Mouse (Mus musculus) liver, embryonic 14.5 days (tissue): Measurements from ENCODE around the gene Gm27021. TPM values are rescaled to one million over a fixed set of nuclear protein-coding genes. Genes with fewer than 3 reads are reported as not detected.
A peak's percentile ranks its signal among the peaks of the same experiment; 100 is the strongest.

Source experiments
- ATAC-seq: fragments of 200-750 bp; cut with Nextera tagmentation; 2 replicates; pipeline ENCODE4 v1.8.0; 2017; ENCODE audit warnings: moderate number of reproducible peaks, mild to moderate bottlenecking, moderate library complexity; ENCODE audit not compliant: insufficient read depth
- DNase-seq, 3 experiments: peaks; one replicate each; pipeline ENCODE4 v3.0.0-alpha.2; 2012 to 2013; ENCODE audit warnings: low read depth in 3 of 3, low spot score in 3 of 3
- H3K27ac ChIP-seq: fragments of 300-500 bp; sonication (generic); 2 replicates; pipeline ENCODE4 v1.5.1; 2014; ENCODE audit warnings: moderate library complexity, mild to moderate bottlenecking, control low read depth, inconsistent platforms
- H3K27me3 ChIP-seq: fragments of 300-500 bp; sonication (generic); 2 replicates; pipeline ENCODE4 v1.6.1; 2014; ENCODE audit warnings: mild to moderate bottlenecking, low read length, moderate library complexity; ENCODE audit not compliant: control insufficient read depth, insufficient read depth
- H3K36me3 ChIP-seq: fragments of 300-500 bp; sonication (generic); replicated peaks from 2 replicates; pipeline ENCODE4 v1.6.1; 2014; ENCODE audit warnings: low read depth; ENCODE audit not compliant: control insufficient read depth, insufficient read depth
- H3K4me1 ChIP-seq, 2 experiments: fragments of 200-500 bp in 1 of 2; fragments of 300-500 bp in 1 of 2; sonication (generic) in 1 of 2; replicated peaks; 2 replicates each; pipeline ENCODE4 v1.6.1; 2012 to 2014; ENCODE audit warnings: antibody characterized with exemption in 1 of 2, inconsistent platforms in 1 of 2, low read length in 1 of 2; ENCODE audit not compliant: control insufficient read depth in 2 of 2, insufficient read depth in 2 of 2
- H3K4me2 ChIP-seq: fragments of 300-500 bp; sonication (generic); 2 replicates; pipeline ENCODE4 v1.6.1; 2014; ENCODE audit warnings: low read depth, mild to moderate bottlenecking, control low read depth, moderate library complexity
- H3K4me3 ChIP-seq, 2 experiments: fragments of 200-500 bp in 1 of 2; fragments of 300-500 bp in 1 of 2; sonication (generic) in 1 of 2; 2 replicates each; pipeline ENCODE4 v1.5.1; 2012 to 2014; ENCODE audit warnings: low read depth in 2 of 2, low read length in 2 of 2, mild to moderate bottlenecking in 2 of 2, control low read depth in 1 of 2, inconsistent platforms in 1 of 2, moderate library complexity in 1 of 2; ENCODE audit not compliant: insufficient read depth in 1 of 2
- H3K9ac ChIP-seq: fragments of 300-500 bp; sonication (generic); replicated peaks from 2 replicates; pipeline ENCODE4 v1.6.1; 2014; ENCODE audit warnings: mild to moderate bottlenecking, control low read depth, moderate library complexity
- H3K9me3 ChIP-seq: fragments of 300-500 bp; sonication (generic); 2 replicates; pipeline ENCODE4 v1.6.1; 2016; ENCODE audit warnings: low read length, mixed read lengths; ENCODE audit not compliant: control insufficient read depth
- CTCF ChIP-seq: IDR thresholded peaks from 2 replicates; pipeline ENCODE4 v1.5.1; 2016; ENCODE audit warnings: antibody characterized with exemption, low read depth, control low read depth
- EP300 ChIP-seq: IDR thresholded peaks from 2 replicates; pipeline ENCODE4 v1.6.1; 2016; ENCODE audit warnings: antibody characterized with exemption, low read depth
- WGBS: fragments of 180-500 bp; shearing (Covaris S2); extraction: QIAGEN DNeasy Blood & Tissue Kit; methylation state at CpG from one replicate; pipeline ENCODE4 v1.1.7; 2014; ENCODE audit not compliant: insufficient replicate concordance; 5-methylcytosine and 5-hydroxymethylcytosine counted together
- polyA plus RNA-seq, 2 experiments: library from polyadenylated mRNA; depleted of rRNA in 1 of 2; stranded (reverse) in 1 of 2; unstranded in 1 of 2; fragments of >200 nt; fragmentation: Nextera tagmentation in 1 of 2; extraction: Ambion mirVana in 1 of 2; gene quantifications; 2 replicates each; pipeline versions ENCODE4 v1.2.1 to v1.2.3; 2012 to 2014

Gene Gm27021
- polyA plus RNA-seq, 2 experiments: 0.38 TPM; not detected in 1

DNA sequence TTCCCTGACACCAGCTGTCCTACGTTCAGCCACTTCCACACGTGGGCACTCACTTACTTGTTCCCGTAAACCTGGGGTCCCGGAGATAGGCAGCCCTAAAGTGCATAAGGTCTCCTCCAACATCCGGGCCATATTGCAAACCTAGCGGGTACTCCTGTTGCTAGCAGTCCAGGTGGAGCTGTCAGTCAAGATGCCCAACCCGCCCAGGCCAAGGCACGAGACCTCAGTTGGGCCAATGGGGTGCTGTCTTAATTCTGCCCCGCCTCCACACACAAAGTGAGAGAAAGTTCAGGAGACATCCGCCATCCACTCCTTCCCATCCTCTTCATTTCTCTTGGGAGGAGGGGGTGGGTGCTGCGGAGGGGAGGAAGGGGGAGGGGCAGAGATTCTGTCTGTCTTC is 41.4 kb downstream of the Gm27021 start:
- no peak overlapping the region for H3K4me3 ChIP-seq
- no peak overlapping the region for H3K4me2 ChIP-seq
- no peak overlapping the region for H3K9ac ChIP-seq
- no peaks in the 10 kb centered on the region for H3K36me3 ChIP-seq
- H3K9me3 ChIP-seq: no peaks in the 10 kb centered on the region
- H3K27ac ChIP-seq: no peak overlapping the region
- H3K27me3 ChIP-seq: no peaks in the 10 kb centered on the region
- WGBS: 63% methylated on average over 11 of the region's 11 CpGs
- DNase-seq: no peak
- ATAC-seq: no peak
- TF ChIP-seq EP300 (no peak), CTCF (no peak)
- peaks cover 0 to 10% of the 10 kb centered on the region in 2 experiments; a peak in 1 of 4 replicates for H3K4me1 ChIP-seq

GRCm38 (mm10) chr8:120623608-120624007 is 44.3 kb downstream of the Gm27021 start:
- TF ChIP-seq CTCF (no peak), EP300 (no peak)
- ATAC-seq (peak; percentile 47; the same call in 1 of the 2 replicates), DNase-seq (no peak)
- H3K9me3 ChIP-seq: no peaks in the 10 kb centered on the region
- H3K36me3 ChIP-seq: no peaks in the 10 kb centered on the region
- no peak overlapping the region for H3K27ac ChIP-seq
- H3K4me2 ChIP-seq: no peak overlapping the region
- WGBS: 25% methylated on average over 2 of the region's 2 CpGs
- no peak overlapping the region for H3K4me3 ChIP-seq
- no peak overlapping the region for H3K9ac ChIP-seq
- H3K4me1 ChIP-seq: peaks cover 0 to 10% of the 10 kb centered on the region in 2 experiments; a peak in 1 of 4 replicates
- no peaks in the 10 kb centered on the region for H3K27me3 ChIP-seq

- Histone ChIP-seq H3K36me3 (no peaks in the 10 kb centered on the region), H3K9me3 (no peaks in the 10 kb centered on the region), H3K4me1 (peaks cover 0 to 10% of the 10 kb centered on the region in 2 experiments; a peak in 1 of 4 replicates), H3K4me3 (no peak overlapping the region), H3K27ac (no peak overlapping the region), H3K27me3 (no peaks in the 10 kb centered on the region), H3K9ac (no peak overlapping the region), H3K4me2 (no peak overlapping the region)
- WGBS: 69% methylated on average over 14 of the region's 14 CpGs
- no peak for DNase-seq
- no peak for ATAC-seq
- no peak for TF ChIP-seq EP300
- TF ChIP-seq CTCF: no peak
Measured at GRCm38 (mm10) chr8:120622161-120622560, 45.7 kb downstream of the Gm27021 start.

DNA sequence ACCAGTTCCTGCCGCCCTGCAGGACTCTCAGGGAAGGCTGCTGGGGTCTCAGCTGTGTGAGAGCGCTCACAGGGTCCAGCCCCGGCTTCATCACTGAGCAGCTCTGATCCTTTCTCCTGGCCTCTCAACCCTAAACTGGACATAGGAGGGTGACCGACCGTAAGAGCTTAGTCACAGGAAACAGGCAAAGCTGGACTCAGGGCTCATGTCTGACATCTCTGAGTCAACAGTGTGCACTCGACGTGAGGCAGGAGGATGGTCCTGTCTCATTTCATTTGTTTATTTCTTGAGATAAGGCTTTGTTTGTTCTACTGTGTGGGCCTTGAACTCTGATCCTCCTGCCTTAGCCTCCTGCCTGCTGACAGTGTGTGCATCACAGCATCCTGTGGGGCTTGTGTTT is 47.4 kb downstream of the Gm27021 start:
- H3K4me3 ChIP-seq: no peak overlapping the region
- peaks cover 0 to 10% of the 10 kb centered on the region in 2 experiments; a peak in 1 of 4 replicates for H3K4me1 ChIP-seq
- no peaks in the 10 kb centered on the region for H3K36me3 ChIP-seq
- DNase-seq: no peak
- H3K9ac ChIP-seq: no peak overlapping the region
- no peak overlapping the region for H3K4me2 ChIP-seq
- H3K27me3 ChIP-seq: no peaks in the 10 kb centered on the region
- TF ChIP-seq CTCF: no peak
- no peak for TF ChIP-seq EP300
- no peaks in the 10 kb centered on the region for H3K9me3 ChIP-seq
- H3K27ac ChIP-seq: no peak overlapping the region
- 46% methylated on average over 7 of the region's 7 CpGs for WGBS
- peak; percentile 19; the same call in 1 of the 2 replicates for ATAC-seq

GRCm38 (mm10) chr8:120619235-120620180 is 48.4 kb downstream of the Gm27021 start:
- TF ChIP-seq EP300: no peak
- DNase-seq: no peak
- no peaks in the 10 kb centered on the region for H3K27me3 ChIP-seq
- no peaks in the 10 kb centered on the region for H3K36me3 ChIP-seq
- 62% methylated on average over 11 of the region's 11 CpGs for WGBS
- H3K4me2 ChIP-seq: no peak overlapping the region
- H3K9ac ChIP-seq: no peak overlapping the region
- H3K4me1 ChIP-seq: peaks cover 0 to 10% of the 10 kb centered on the region in 2 experiments; a peak in 1 of 4 replicates
- no peaks in the 10 kb centered on the region for H3K9me3 ChIP-seq
- no peak overlapping the region for H3K27ac ChIP-seq
- H3K4me3 ChIP-seq: no peak overlapping the region
- no peak; the same call in 1 of the 2 replicates for ATAC-seq
